Mouse (Mus musculus): Measurements from ENCODE around the gene Aaed1. TPM values are rescaled to one million over a fixed set of nuclear protein-coding genes. Genes with fewer than 3 reads are reported as not detected.

Gene Aaed1
- total RNA-seq (2023): 65.4 TPM

DNA sequence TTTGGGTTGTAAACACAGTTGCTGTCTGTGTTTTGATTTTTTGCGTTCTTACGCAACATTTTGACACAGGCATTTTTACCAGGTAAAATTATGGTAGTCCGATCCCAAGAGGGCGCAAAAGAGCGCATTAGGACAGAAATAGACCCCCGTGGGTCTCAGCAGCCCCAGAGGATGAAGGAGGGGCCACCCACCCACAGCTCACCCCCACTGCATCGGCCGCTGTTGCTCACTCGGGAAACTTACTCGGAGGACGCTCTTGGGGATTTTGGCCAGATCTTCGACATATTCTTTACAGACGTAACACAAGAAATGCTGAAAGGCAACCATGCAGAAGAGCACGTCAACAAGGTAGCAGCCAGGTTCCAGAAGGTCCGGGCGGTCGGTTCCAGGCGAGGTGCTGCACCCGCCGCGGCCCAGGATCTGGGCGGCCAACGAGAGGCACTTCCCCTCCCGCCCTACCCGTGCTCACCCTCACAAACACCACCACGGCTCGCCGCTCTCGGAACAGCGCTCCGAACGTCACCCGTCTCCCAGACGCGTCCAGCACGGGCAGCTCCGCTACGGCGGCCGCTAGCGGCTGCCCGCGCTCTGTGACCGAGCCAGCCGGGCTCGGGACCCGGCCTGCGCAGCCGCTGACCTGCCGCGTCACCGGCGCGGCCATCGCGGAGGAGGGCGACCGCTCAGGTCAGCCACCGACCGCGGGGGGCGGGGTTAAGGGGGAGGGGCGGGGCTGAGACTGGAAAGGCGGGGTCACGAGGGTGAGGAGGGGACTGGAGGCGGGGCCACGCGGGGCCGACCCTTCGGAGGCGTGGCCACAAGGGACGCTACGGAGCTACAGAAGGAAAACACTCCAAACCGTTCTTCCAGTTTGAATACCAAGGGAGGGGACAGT is at the start of gene Aaed1:
Gene Aaed1, minus strand, starts transcription at position 687 of the 892 bp plus-strand sequence.

DNA sequence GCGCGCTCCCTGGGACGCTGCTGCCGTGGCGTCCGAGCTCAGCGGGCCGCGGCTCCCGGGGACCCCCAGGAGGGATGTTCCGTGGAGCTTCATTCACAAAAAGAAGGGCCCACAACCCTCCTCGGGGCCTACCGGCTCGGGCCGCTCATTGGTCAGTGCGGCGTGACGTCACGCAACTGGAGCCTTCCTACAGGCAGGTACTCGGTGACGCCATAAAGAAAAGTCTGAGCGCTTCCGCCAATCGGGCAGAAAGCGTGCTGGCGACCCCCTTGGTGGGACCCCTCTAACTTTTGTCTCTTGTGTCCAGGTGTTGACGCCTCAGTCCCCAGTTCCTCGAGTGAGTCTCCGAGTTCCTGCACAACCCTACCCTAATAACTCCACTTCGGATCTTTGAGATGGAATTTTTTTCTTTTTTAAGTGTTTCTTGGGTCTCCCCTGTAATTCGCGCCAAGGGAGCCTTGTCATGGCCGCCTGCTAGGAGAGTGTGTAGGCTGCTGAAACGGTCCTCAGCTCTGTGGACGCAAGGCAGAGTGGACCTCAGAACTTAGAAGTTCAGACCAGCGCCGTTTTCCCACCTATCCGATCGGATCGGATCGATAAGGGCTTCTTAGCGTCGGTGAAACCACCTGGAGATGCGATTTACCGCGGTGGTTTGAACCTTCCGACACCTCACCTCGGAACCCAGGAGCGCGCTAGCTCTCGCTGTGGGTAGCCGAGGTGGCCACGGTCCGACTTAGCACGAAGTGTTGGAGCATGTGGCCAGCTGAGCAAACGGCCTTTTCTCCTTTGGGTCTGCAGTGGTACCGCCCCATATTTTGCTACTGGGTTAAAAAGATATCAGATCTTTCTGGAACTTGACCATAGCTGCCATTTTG is 37.4 kb downstream of the Aaed1 start, which contains the start of gene Cdc14b:
Gene Cdc14b, minus strand, starts transcription at position 412 of the 875 bp plus-strand sequence.

Other genes with a start within 250 kb of the Aaed1 start
- not detected for gene Hsd17b3, start 223.5 kb downstream of the Aaed1 start, total RNA-seq (2023)
- 12.3 TPM for gene Slc35d2, start 183.3 kb downstream of the Aaed1 start, total RNA-seq (2023)
- 13.6 TPM for gene Zfp367, start 159.5 kb downstream of the Aaed1 start, total RNA-seq (2023)
- gene Habp4, start 150.9 kb downstream of the Aaed1 start, total RNA-seq (2023): 12.0 TPM
- gene Cdc14b, start 37.4 kb downstream of the Aaed1 start, total RNA-seq (2023): 49.9 TPM
- 43.9 TPM for gene Ctsl, start 58.2 kb upstream of the Aaed1 start, total RNA-seq (2023)
- gene Cdk20, start 119.6 kb upstream of the Aaed1 start, total RNA-seq (2023): 4.1 TPM
- not detected for gene Fam240b, start 185.1 kb upstream of the Aaed1 start, total RNA-seq (2023)